ENCODE assay signal across 10 mouse cellular contexts in genomic region chr4:148651045-148651444, GRCm38 (mm10). TPM values are rescaled to one million over a fixed set of nuclear protein-coding genes. Genes with fewer than 3 reads are reported as not detected.
DNase-seq lines count a peak whose midpoint lies in the region; ATAC-seq lines count a peak whose summit lies in the region.
"Had no signal": no experiment of that assay in that cellular context is flagged by ENCODE, and none has a peak within 500 bp of the region (broad histone marks: within the 10 kb centered on the region; RNA-seq: fewer than 3 reads in every experiment).

No protein-coding gene starts in this region.

- DNase-seq in kidney, adult 18-20 months = peak; percentile 51
- DNase-seq in kidney, postnatal 4 days = no peak
- peak; percentile 68 for DNase-seq in cerebellum, adult 11 months
- no peak for DNase-seq in layer of hippocampus, postnatal 14 days (ENCODE audit: low spot score in 2 of 2)

- no peak overlapping the region for H3K9ac ChIP-seq in hindbrain, embryonic 13.5 days
- H3K9ac ChIP-seq in stomach, embryonic 14.5 days (replicated peaks; ENCODE audit: low read depth, low read length) = no peak overlapping the region

- WGBS in hindbrain, embryonic 13.5 days = 31% methylated on average over 9 of the region's 9 CpGs
- WGBS in stomach, embryonic 14.5 days = 40% methylated on average over 9 of the region's 9 CpGs

- H3K27me3 ChIP-seq in hindbrain, embryonic 13.5 days = 0 out of 2 replicates have a peak, but pooled peaks cover 9% of the 10 kb centered on the region
- no peaks in the 10 kb centered on the region for H3K27me3 ChIP-seq in stomach, embryonic 14.5 days (ENCODE audit: control insufficient read depth, insufficient read depth, low read length)

- H3K9me3 ChIP-seq in hindbrain, embryonic 13.5 days = no peaks in the 10 kb centered on the region
- 0 out of 2 replicates have a peak, but pooled peaks cover 2% of the 10 kb centered on the region for H3K9me3 ChIP-seq in stomach, embryonic 14.5 days (ENCODE audit: control insufficient read depth, low read depth, low read length)

- H3K27ac ChIP-seq in hindbrain, embryonic 13.5 days = 0 out of 2 replicates have a peak overlapping the region, but pooled peaks have one; percentile 40
- no peak overlapping the region for H3K27ac ChIP-seq in stomach, embryonic 14.5 days (ENCODE audit: low read length)

- peak; percentile 75; the same call in 1 of the 2 replicates for ATAC-seq in hindbrain, embryonic 13.5 days (ENCODE audit: low FRiP score)
- ATAC-seq in stomach, embryonic 14.5 days (ENCODE audit: insufficient number of reproducible peaks, insufficient read depth, low FRiP score, low read depth) = 0 out of 2 replicates have a peak, but pooled peaks have one; percentile 20
- ATAC-seq in erythroblast, adult 5-6 weeks (replicated peaks; ENCODE audit: low FRiP score, poor library complexity, severe bottlenecking) = no peak
- ATAC-seq in inflammation-experienced regulatory T-cells, adult 6 months = no peak

- no peak overlapping the region for H3K4me3 ChIP-seq in hindbrain, embryonic 13.5 days
- H3K4me3 ChIP-seq in stomach, embryonic 14.5 days (ENCODE audit: low read depth, low read length) = no peak overlapping the region

- no peaks in the 10 kb centered on the region for H3K36me3 ChIP-seq in hindbrain, embryonic 13.5 days
- H3K36me3 ChIP-seq in stomach, embryonic 14.5 days (ENCODE audit: control insufficient read depth, insufficient read depth, low read length) = no peaks in the 10 kb centered on the region

- H3K4me2 ChIP-seq in hindbrain, embryonic 13.5 days = no peak overlapping the region
- no peak overlapping the region for H3K4me2 ChIP-seq in stomach, embryonic 14.5 days (replicated peaks; ENCODE audit: low read depth, low read length)

- peaks cover 9% of the 10 kb centered on the region; the same call in 1 of the 2 replicates for H3K4me1 ChIP-seq in hindbrain, embryonic 13.5 days (replicated peaks)
- H3K4me1 ChIP-seq in stomach, embryonic 14.5 days (ENCODE audit: control insufficient read depth, insufficient read depth, low read length) = no peaks in the 10 kb centered on the region

RNA-seq across cellular contexts. Expression of gene Gm572, which starts 7.9 kb away (rescaled TPM):
- polyA plus RNA-seq in hindbrain, embryonic 13.5 days (2015; fragmentation: Nextera tagmentation; extraction: Ambion mirVana) = not detected in 2 replicates
- not detected in 2 replicates for polyA plus RNA-seq in stomach, embryonic 14.5 days (2014; fragmentation: Nextera tagmentation; extraction: Ambion mirVana)
- total RNA-seq in erythroblast, adult 5-6 weeks (2015; ENCODE audit: low replicate concordance) = not detected in 2 replicates
- total RNA-seq in erythroblast, adult 5-6 weeks (2017; ENCODE audit: low replicate concordance) = not detected in 2 replicates
- polyA plus RNA-seq in inflammation-experienced regulatory T-cells, adult 6 months (2017; shearing (Covaris generic)) = not detected
- total RNA-seq in layer of hippocampus, postnatal 14 days (2021) = not detected
- polyA plus RNA-seq: cortical plate, adult 2 months; limb, embryonic 11.5 days had no signal

RNA-seq across cellular contexts. Expression of gene Tardbp, which starts 24.2 kb away (rescaled TPM):
- 238 and 243 TPM in 2 replicates for polyA plus RNA-seq in hindbrain, embryonic 13.5 days (2015; fragmentation: Nextera tagmentation; extraction: Ambion mirVana)
- 154 and 159 TPM in 2 replicates for polyA plus RNA-seq in stomach, embryonic 14.5 days (2014; fragmentation: Nextera tagmentation; extraction: Ambion mirVana)
- total RNA-seq in erythroblast, adult 5-6 weeks (2015; ENCODE audit: low replicate concordance) = 83.6 and 89.4 TPM in 2 replicates
- 112 and 199 TPM in 2 replicates for total RNA-seq in erythroblast, adult 5-6 weeks (2017; ENCODE audit: low replicate concordance)
- 100 to 1,000 TPM; 149 to 182 (median 164) TPM for polyA plus RNA-seq in inflammation-experienced regulatory T-cells, adult 6 months (2017; shearing (Covaris generic))
- total RNA-seq in layer of hippocampus, postnatal 14 days (2021) = 100 to 1,000 TPM; 199 to 208 TPM

RNA-seq across cellular contexts. Expression of gene Masp2, which starts 48.7 kb away (rescaled TPM):
- 0.18 and 0.47 TPM in 2 replicates for polyA plus RNA-seq in hindbrain, embryonic 13.5 days (2015; fragmentation: Nextera tagmentation; extraction: Ambion mirVana)
- 0.67 TPM in 1 of 2 replicates, not detected in the other for polyA plus RNA-seq in stomach, embryonic 14.5 days (2014; fragmentation: Nextera tagmentation; extraction: Ambion mirVana)
- total RNA-seq in erythroblast, adult 5-6 weeks (2015; ENCODE audit: low replicate concordance) = not detected in 2 replicates
- 0.28 TPM in 1 of 2 replicates, not detected in the other for total RNA-seq in erythroblast, adult 5-6 weeks (2017; ENCODE audit: low replicate concordance)
- polyA plus RNA-seq in inflammation-experienced regulatory T-cells, adult 6 months (2017; shearing (Covaris generic)) = under 1 TPM in 1 of 3 experiments, not detected in 2; 0.63 TPM
- 1 to 10 TPM; 1.0 to 1.8 TPM for total RNA-seq in layer of hippocampus, postnatal 14 days (2021)

RNA-seq across cellular contexts. Expression of gene Srm, which starts 59.7 kb away (rescaled TPM):
- 135 and 145 TPM in 2 replicates for polyA plus RNA-seq in hindbrain, embryonic 13.5 days (2015; fragmentation: Nextera tagmentation; extraction: Ambion mirVana)
- polyA plus RNA-seq in stomach, embryonic 14.5 days (2014; fragmentation: Nextera tagmentation; extraction: Ambion mirVana) = 197 and 201 TPM in 2 replicates
- total RNA-seq in erythroblast, adult 5-6 weeks (2015; ENCODE audit: low replicate concordance) = 25.7 and 26.5 TPM in 2 replicates
- 2.4 and 9.6 TPM in 2 replicates for total RNA-seq in erythroblast, adult 5-6 weeks (2017; ENCODE audit: low replicate concordance)
- polyA plus RNA-seq in inflammation-experienced regulatory T-cells, adult 6 months (2017; shearing (Covaris generic)) = 1 to 10 TPM; 4.7 to 5.2 (median 4.8) TPM
- 10 to 100 TPM; 69.0 to 73.3 TPM for total RNA-seq in layer of hippocampus, postnatal 14 days (2021)

Comparison
In these comparisons a context has a peak if more than half of its experiments do, and no peak if none do; other contexts are left out.
1. DNase-seq: peak in kidney, adult 18-20 months (single experiment) and cerebellum, adult 11 months (single experiment); none in kidney, postnatal 4 days (0 of 2) and layer of hippocampus, postnatal 14 days (0 of 2).
2. ATAC-seq: peak in hindbrain, embryonic 13.5 days (single experiment) and stomach, embryonic 14.5 days (single experiment); none in erythroblast, adult 5-6 weeks (single experiment) and inflammation-experienced regulatory T-cells, adult 6 months (single experiment).